Mouse (Mus musculus): ENCODE measurements around the gene Tbc1d24.

DNA sequence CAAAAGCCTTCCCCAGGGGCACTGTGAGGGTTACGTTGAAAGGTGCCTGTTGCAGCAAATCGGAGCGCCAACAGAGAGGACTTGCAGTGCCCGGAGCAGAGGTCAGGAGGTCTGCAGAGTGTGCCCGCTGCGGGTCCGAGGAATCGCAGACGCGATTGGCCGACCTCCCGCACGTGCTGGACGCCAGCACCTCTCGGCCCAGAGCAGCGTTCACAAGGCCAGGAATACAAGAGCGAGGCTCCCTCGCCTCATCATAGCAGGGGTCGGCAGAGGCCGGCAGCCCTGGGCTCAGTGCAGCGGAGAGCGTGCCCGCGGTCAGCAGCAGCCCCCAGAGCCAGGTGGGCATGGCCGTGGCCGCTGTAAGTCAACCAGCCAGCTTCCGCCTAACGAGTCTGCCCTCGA, 3.3 kb upstream of the Tbc1d24 start:
- TF ChIP-seq CTCF (IDR thresholded peaks at IDR 0.05; ENCODE audit: extremely low read depth, insufficient read depth, low read length) (no peak), POLR2A (IDR thresholded peaks at IDR 0.05; ENCODE audit: extremely low read depth, insufficient read depth, low read length) (no peak)

Measured in cortical plate, adult 2 months (tissue).